Mouse (Mus musculus): Measurements from ENCODE around the gene Soat2. TPM values are rescaled to one million over a fixed set of nuclear protein-coding genes. Genes with fewer than 3 reads are reported as not detected.

The Soat2 gene
- polyA plus RNA-seq, 1 experiment from 2014 or later, result 0.17 TPM

GRCm38 (mm10) chr15:102183076-102183475, 32.8 kb downstream of the Soat2 start:
- Histone ChIP-seq H3K4me3 (ENCODE audit: low read depth, low read length) (no peak overlapping the region), H3K9me3 (ENCODE audit: control insufficient read depth, low read length) (no peaks in the 10 kb centered on the region), H3K4me1 (ENCODE audit: control insufficient read depth, insufficient read depth, low read length) (no peaks in the 10 kb centered on the region), H3K27ac (replicated peaks; ENCODE audit: low read depth, low read length) (no peak overlapping the region), H3K27me3 (replicated peaks; ENCODE audit: control insufficient read depth, insufficient read depth, low read length) (no peaks in the 10 kb centered on the region), H3K36me3 (ENCODE audit: control insufficient read depth, insufficient read depth, low read length) (peaks cover 67% of the 10 kb centered on the region), H3K9ac (ENCODE audit: low read depth, low read length) (no peak overlapping the region), H3K4me2 (ENCODE audit: low read depth, low read length) (no peak overlapping the region)
- ATAC-seq (ENCODE audit: low read depth) (peak; percentile 24; the same call in 1 of the 2 replicates), DNase-seq (ENCODE audit: low spot score) (no peak)
- 46% methylated on average over 3 of the region's 3 CpGs for WGBS

DNA sequence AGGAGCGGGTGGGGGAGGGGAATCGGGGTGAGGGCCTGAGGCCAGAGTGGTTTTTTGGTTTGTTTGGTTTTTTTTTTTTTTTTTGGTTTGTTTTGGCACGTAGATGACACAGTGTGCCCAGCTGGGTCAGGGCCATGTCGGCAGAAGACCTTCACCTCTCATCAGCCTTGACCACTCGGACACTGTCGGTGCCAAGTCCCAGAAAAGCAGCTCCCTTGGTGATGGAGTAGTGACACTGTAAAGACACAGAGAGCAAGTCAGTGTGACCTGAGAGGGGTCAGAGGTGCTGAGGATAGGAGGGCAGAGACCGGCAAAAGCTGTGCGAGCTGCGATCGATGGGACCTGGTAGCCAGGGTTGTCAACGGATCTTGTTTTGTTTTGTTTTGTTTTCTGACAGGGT, 35.9 kb downstream of the Soat2 start:
- H3K9ac ChIP-seq (ENCODE audit: low read depth, low read length), result no peak overlapping the region
- WGBS, result 78% methylated on average over 11 of the region's 11 CpGs
- H3K4me2 ChIP-seq (ENCODE audit: low read depth, low read length), result no peak overlapping the region
- no peak overlapping the region for H3K4me3 ChIP-seq (ENCODE audit: low read depth, low read length)
- DNase-seq (ENCODE audit: low spot score), result no peak
- ATAC-seq (ENCODE audit: low read depth), result no peak
- no peaks in the 10 kb centered on the region for H3K27me3 ChIP-seq (replicated peaks; ENCODE audit: control insufficient read depth, insufficient read depth, low read length)
- peaks cover 48% of the 10 kb centered on the region for H3K36me3 ChIP-seq (ENCODE audit: control insufficient read depth, insufficient read depth, low read length)
- H3K9me3 ChIP-seq (ENCODE audit: control insufficient read depth, low read length), result no peaks in the 10 kb centered on the region
- no peaks in the 10 kb centered on the region for H3K4me1 ChIP-seq (ENCODE audit: control insufficient read depth, insufficient read depth, low read length)
- no peak overlapping the region for H3K27ac ChIP-seq (replicated peaks; ENCODE audit: low read depth, low read length)

- WGBS, result 89% methylated on average over 7 of the region's 10 CpGs
- ATAC-seq (ENCODE audit: low read depth), result no peak
- H3K9ac ChIP-seq (ENCODE audit: low read depth, low read length), result no peak overlapping the region
- H3K27me3 ChIP-seq (replicated peaks; ENCODE audit: control insufficient read depth, insufficient read depth, low read length), result no peaks in the 10 kb centered on the region
- no peak for DNase-seq (ENCODE audit: low spot score)
- peaks cover 4% of the 10 kb centered on the region; the same call in 1 of the 2 replicates for H3K4me1 ChIP-seq (ENCODE audit: control insufficient read depth, insufficient read depth, low read length)
- H3K4me2 ChIP-seq (ENCODE audit: low read depth, low read length), result no peak overlapping the region
- no peak overlapping the region for H3K27ac ChIP-seq (replicated peaks; ENCODE audit: low read depth, low read length)
- no peaks in the 10 kb centered on the region for H3K9me3 ChIP-seq (ENCODE audit: control insufficient read depth, low read length)
- peaks cover 42% of the 10 kb centered on the region for H3K36me3 ChIP-seq (ENCODE audit: control insufficient read depth, insufficient read depth, low read length)
- H3K4me3 ChIP-seq (ENCODE audit: low read depth, low read length), result no peak overlapping the region
Observed at GRCm38 (mm10) chr15:102188096-102188495, 37.8 kb downstream of the Soat2 start.

DNA sequence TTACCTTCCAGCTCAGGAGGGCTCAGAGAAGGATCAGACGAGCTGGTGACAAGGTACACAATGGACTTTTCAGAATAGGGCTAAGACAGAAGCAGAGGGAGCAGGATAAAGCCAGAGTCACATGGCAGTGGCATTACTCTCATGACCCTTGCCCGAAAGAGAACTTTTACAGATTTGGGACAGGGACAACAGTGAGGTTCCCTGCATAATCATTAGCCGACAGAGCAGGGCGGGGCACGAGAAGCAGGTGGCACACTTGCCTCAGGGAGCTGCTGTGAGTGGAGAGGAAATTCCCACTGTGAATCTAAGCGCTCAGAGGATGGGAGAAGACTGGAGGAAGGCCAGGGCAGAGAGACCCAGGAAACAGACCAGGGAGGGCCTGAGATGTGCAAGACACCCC, 38.6 kb downstream of the Soat2 start:
- no peaks in the 10 kb centered on the region for H3K9me3 ChIP-seq (ENCODE audit: control insufficient read depth, low read length)
- ATAC-seq (ENCODE audit: low read depth), result no peak
- H3K27ac ChIP-seq (replicated peaks; ENCODE audit: low read depth, low read length), result no peak overlapping the region
- no peaks in the 10 kb centered on the region for H3K27me3 ChIP-seq (replicated peaks; ENCODE audit: control insufficient read depth, insufficient read depth, low read length)
- H3K36me3 ChIP-seq (ENCODE audit: control insufficient read depth, insufficient read depth, low read length), result peaks cover 36% of the 10 kb centered on the region
- DNase-seq (ENCODE audit: low spot score), result no peak
- no peak overlapping the region for H3K9ac ChIP-seq (ENCODE audit: low read depth, low read length)
- H3K4me3 ChIP-seq (ENCODE audit: low read depth, low read length), result no peak overlapping the region
- peaks cover 5% of the 10 kb centered on the region; the same call in 1 of the 2 replicates for H3K4me1 ChIP-seq (ENCODE audit: control insufficient read depth, insufficient read depth, low read length)
- WGBS, result 54% methylated on average over 6 of the region's 6 CpGs
- H3K4me2 ChIP-seq (ENCODE audit: low read depth, low read length), result no peak overlapping the region

GRCm38 (mm10) chr15:102191699-102192098, 41.4 kb downstream of the Soat2 start:
- Histone ChIP-seq H3K4me1 (ENCODE audit: control insufficient read depth, insufficient read depth, low read length) (peaks cover 5% of the 10 kb centered on the region; the same call in 1 of the 2 replicates), H3K27ac (replicated peaks; ENCODE audit: low read depth, low read length) (no peak overlapping the region), H3K9ac (ENCODE audit: low read depth, low read length) (no peak overlapping the region), H3K4me3 (ENCODE audit: low read depth, low read length) (no peak overlapping the region), H3K9me3 (ENCODE audit: control insufficient read depth, low read length) (no peaks in the 10 kb centered on the region), H3K27me3 (replicated peaks; ENCODE audit: control insufficient read depth, insufficient read depth, low read length) (no peaks in the 10 kb centered on the region), H3K4me2 (ENCODE audit: low read depth, low read length) (no peak overlapping the region), H3K36me3 (ENCODE audit: control insufficient read depth, insufficient read depth, low read length) (peaks cover 13% of the 10 kb centered on the region)
- WGBS, result 60% methylated on average over 7 of the region's 7 CpGs
- DNase-seq (ENCODE audit: low spot score) (no peak), ATAC-seq (ENCODE audit: low read depth) (no peak)

DNA sequence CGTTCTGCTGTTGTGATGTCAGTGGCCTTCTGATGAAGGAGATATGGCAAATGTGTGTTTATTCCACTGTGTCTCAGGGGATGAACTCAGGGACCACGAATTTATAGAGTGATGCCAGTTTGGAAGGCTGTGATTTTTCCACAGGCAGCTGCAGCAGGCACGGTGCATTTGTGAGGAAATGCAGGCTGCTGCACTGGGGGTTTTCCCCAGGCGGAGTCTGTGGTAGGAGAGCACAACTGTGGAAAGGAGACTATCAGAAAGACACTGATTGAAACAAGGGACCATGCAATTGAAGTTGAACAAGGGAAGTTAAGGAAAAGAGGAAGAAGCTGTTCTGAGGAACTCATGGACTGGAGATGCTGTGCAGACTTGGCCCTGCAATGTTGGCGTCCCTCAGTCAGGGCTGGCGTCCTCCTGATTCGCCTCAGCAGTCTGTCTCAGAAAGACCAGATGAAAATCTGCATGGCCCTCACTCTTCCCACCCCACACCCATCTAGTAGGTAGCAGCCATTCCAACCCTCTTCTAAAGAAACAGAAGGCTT, 42.0 kb downstream of the Soat2 start:
- Histone ChIP-seq H3K4me1 (ENCODE audit: control insufficient read depth, insufficient read depth, low read length) (peaks cover 5% of the 10 kb centered on the region; the same call in 1 of the 2 replicates), H3K9me3 (ENCODE audit: control insufficient read depth, low read length) (no peaks in the 10 kb centered on the region), H3K9ac (ENCODE audit: low read depth, low read length) (no peak overlapping the region), H3K4me2 (ENCODE audit: low read depth, low read length) (no peak overlapping the region), H3K27ac (replicated peaks; ENCODE audit: low read depth, low read length) (no peak overlapping the region), H3K36me3 (ENCODE audit: control insufficient read depth, insufficient read depth, low read length) (peaks cover 7% of the 10 kb centered on the region), H3K27me3 (replicated peaks; ENCODE audit: control insufficient read depth, insufficient read depth, low read length) (no peaks in the 10 kb centered on the region), H3K4me3 (ENCODE audit: low read depth, low read length) (no peak overlapping the region)
- DNase-seq (ENCODE audit: low spot score) (no peak), ATAC-seq (ENCODE audit: low read depth) (no peak)
- WGBS, result 69% methylated on average over 7 of the region's 7 CpGs

DNA sequence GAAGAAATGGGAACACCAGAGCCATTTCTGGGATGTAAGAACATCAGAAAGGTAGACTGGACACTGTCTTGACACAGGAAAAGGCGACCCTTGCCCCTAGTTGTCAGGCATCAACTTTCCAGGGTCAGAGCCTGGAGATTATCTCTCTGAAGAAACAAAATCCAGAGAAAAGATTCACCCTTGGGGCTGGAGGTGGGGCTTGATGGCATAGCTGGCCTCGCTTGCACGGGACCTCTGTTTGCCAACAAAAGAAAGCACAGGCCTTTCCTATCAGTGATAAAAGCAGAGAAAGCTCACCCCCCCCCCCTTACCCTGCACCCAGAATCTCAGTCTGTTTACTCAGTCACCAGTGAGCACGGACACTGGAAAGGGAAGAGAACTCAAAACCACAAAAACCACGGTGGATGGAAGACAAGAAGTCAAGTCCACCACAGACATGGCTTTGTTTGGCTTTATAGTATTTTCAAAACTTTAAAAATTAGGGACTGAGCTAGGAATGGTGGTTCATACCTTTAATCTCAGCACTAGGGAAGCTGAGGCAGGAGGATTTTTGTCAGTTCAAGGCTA, 42.6 kb downstream of the Soat2 start:
- H3K9ac ChIP-seq (ENCODE audit: low read depth, low read length), result no peak overlapping the region
- 45% methylated on average over 5 of the region's 5 CpGs for WGBS
- no peak overlapping the region for H3K4me3 ChIP-seq (ENCODE audit: low read depth, low read length)
- no peak overlapping the region for H3K4me2 ChIP-seq (ENCODE audit: low read depth, low read length)
- H3K4me1 ChIP-seq (ENCODE audit: control insufficient read depth, insufficient read depth, low read length), result peaks cover 5% of the 10 kb centered on the region; the same call in 1 of the 2 replicates
- peaks cover 2% of the 10 kb centered on the region; the same call in 1 of the 2 replicates for H3K36me3 ChIP-seq (ENCODE audit: control insufficient read depth, insufficient read depth, low read length)
- ATAC-seq (ENCODE audit: low read depth) (no peak), DNase-seq (ENCODE audit: low spot score) (no peak)
- H3K27me3 ChIP-seq (replicated peaks; ENCODE audit: control insufficient read depth, insufficient read depth, low read length), result no peaks in the 10 kb centered on the region
- H3K9me3 ChIP-seq (ENCODE audit: control insufficient read depth, low read length), result no peaks in the 10 kb centered on the region
- H3K27ac ChIP-seq (replicated peaks; ENCODE audit: low read depth, low read length), result no peak overlapping the region

DNA sequence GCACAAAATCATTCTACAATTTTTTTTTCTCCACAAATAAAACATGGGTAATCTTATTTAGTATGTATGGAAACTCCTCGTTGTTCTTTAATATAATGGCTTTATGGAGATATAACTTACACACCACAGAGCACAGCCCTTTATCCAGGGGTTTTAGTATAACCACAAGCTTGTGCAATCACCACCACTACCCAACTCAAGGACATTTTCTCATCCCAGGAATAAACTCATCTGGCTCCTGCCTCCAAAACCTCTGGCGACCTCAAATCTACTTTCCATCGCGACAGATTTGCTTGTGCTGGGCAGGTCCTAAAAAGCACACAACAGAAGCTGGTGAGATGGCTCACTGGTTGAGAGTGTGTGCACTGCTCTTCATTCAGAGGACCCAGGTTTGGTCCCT, 43.3 kb downstream of the Soat2 start:
- no peak overlapping the region for H3K4me3 ChIP-seq (ENCODE audit: low read depth, low read length)
- ATAC-seq (ENCODE audit: low read depth) (no peak), DNase-seq (ENCODE audit: low spot score) (no peak)
- H3K9me3 ChIP-seq (ENCODE audit: control insufficient read depth, low read length), result no peaks in the 10 kb centered on the region
- H3K4me1 ChIP-seq (ENCODE audit: control insufficient read depth, insufficient read depth, low read length), result peaks cover 5% of the 10 kb centered on the region; the same call in 1 of the 2 replicates
- no peak overlapping the region for H3K27ac ChIP-seq (replicated peaks; ENCODE audit: low read depth, low read length)
- H3K27me3 ChIP-seq (replicated peaks; ENCODE audit: control insufficient read depth, insufficient read depth, low read length), result no peaks in the 10 kb centered on the region
- H3K4me2 ChIP-seq (ENCODE audit: low read depth, low read length), result no peak overlapping the region
- WGBS, result 71% methylated on average over 4 of the region's 4 CpGs
- no peak overlapping the region for H3K9ac ChIP-seq (ENCODE audit: low read depth, low read length)
- H3K36me3 ChIP-seq (ENCODE audit: control insufficient read depth, insufficient read depth, low read length), result 0 out of 2 replicates have a peak, but pooled peaks cover 5% of the 10 kb centered on the region

DNA sequence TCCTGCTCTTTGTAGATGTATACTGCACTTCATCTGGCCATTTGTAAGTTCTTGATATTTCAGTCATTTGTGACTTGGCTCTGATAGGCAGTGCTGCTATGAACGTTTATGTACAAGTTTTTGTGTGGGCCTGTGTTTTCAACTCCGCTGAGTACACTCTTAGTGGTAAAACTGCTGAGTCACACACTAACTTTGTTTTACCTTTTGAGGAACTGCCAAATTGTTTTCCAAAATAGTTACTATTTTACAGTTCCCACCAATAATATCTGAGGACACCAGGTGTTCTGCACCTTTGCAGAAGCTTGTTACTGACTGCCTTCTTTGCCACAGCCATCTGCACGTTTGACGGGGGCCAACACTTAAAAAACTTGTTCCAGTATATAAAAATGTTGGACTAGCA, 44.1 kb downstream of the Soat2 start:
- Histone ChIP-seq H3K27me3 (replicated peaks; ENCODE audit: control insufficient read depth, insufficient read depth, low read length) (no peaks in the 10 kb centered on the region), H3K4me1 (ENCODE audit: control insufficient read depth, insufficient read depth, low read length) (peaks cover 5% of the 10 kb centered on the region; the same call in 1 of the 2 replicates), H3K9me3 (ENCODE audit: control insufficient read depth, low read length) (no peaks in the 10 kb centered on the region), H3K4me2 (ENCODE audit: low read depth, low read length) (no peak overlapping the region), H3K27ac (replicated peaks; ENCODE audit: low read depth, low read length) (no peak overlapping the region), H3K4me3 (ENCODE audit: low read depth, low read length) (no peak overlapping the region), H3K36me3 (ENCODE audit: control insufficient read depth, insufficient read depth, low read length) (peaks cover 12% of the 10 kb centered on the region; the same call in 1 of the 2 replicates), H3K9ac (ENCODE audit: low read depth, low read length) (no peak overlapping the region)
- ATAC-seq (ENCODE audit: low read depth), result no peak
- WGBS, result 85% methylated on average over 4 of the region's 4 CpGs
- DNase-seq (ENCODE audit: low spot score), result no peak

All from embryonic facial prominence, embryonic 14.5 days (tissue).